Mouse (Mus musculus): ENCODE measurements at regions not wholly inside any gene's neighbourhood (a gene's known extent, or its start where the extent isn't known, plus 50 kb on each side); places are given as distances from the start of the nearest gene placed in this dataset.
"Not testable (repeated sequence)": the region's sequence is repeated elsewhere in the genome, so short reads cannot be mapped to it uniquely, and the experiment has no call there.

DNA sequence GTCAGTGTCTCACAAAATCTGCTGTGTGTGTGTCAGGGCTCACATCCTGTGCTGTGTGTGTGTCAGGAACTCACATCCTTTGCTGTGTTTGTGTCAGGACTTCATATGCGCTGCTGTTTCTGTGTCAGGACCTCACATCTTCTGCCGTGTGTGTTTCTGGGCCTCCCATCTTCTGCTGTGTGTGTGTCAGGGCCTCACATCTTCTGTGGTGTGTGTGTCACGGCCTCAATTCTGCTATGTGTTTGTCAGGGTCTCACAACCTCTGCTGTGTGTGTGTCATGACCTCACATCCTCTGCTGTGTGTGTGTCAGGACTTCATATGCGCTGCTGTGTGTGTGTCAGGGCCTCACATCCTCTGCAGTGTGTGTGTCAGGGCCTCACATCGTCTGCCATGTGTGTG is 137.5 kb downstream of the Asmt start:
- not testable (repeated sequence) for ATAC-seq

DNA sequence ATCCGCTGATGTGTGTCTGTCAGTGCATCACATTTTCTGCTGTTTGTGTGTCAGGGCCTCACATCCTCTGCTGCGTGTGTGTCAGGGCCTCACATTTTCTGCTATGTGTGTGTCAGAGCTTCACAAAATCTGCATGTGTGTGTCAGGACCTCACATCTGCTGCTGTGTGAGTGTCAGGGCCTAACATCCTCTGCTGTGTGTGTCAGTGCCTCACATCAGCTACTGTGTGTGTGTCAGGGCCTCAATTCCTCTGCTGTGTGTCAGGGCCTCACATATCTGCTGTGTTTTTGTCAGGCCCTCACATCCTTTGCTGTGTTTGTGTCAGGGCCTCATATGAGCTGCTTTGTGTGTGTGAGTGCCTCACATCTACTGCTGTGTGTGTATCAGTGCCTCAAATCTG is 142.9 kb downstream of the Asmt start:
- no peak for ATAC-seq

DNA sequence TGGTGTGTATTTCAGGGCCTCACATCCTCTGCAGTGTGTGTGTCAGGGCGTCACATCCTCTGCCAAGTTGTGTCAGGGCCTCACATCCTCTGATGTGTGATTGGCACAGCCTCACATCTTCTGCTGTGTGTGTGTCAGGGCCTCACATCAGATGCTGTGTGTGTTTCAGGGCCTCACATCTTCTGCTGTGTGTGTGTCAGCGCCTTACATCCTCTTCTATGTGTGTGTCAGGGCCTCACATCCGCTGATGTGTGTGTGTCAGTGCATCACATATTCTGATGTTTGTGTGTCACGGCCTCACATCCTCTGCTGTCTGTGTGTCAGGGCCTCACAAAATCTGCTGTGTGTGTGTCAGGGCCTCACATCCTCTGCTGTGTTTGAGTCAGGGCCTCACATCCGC is 168.7 kb downstream of the Asmt start:
- ATAC-seq = not testable (repeated sequence)

DNA sequence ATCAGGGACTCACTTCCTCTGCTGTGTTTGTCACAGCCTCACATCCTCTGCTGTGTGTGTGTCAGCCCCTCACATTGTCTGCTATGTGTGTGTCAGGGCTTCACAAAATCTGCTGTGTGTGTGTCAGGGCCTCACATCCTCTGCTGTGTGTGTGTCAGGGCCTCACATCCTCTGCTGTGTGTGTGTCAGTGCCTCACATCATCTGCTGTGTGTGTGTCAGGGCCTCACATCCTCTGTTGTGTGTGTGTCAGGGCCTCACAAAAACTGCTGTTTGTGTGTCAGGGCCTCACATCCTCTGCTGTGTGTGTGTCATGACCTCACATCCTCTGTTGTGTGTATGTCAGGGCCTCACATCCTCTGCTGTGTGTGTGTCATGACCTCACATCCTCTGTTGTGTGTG is 169.1 kb downstream of the Asmt start:
- not testable (repeated sequence) for ATAC-seq

DNA sequence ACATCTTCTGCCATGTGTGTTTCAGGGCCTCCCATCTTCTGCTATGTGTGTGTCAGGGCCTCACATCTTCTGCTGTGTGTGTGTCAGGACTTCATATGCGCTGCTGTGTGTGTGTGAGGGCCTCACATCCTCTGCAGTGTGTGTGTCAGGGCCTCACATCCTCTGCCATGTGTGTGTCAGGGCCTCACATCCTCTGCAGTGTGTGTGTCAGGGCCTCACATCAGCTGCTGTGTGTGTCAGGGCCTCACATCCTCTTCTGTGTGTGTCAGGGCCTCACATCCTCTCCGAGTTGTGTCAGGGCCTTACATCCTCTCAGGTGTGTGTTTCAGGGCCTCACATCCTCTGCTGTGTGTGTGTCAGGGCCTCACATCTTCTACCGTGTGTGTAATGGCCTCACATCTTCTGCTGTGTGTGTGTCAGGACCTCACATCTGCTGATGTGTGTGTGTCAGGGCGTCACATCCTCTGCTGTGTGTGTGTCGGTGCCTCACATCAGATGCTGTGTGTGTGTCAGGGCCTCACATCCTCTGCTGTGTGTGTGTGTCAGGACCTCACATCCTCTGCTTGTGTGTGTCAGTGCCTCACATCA is 170.5 kb downstream of the Asmt start:
- ATAC-seq = not testable (repeated sequence)

DNA sequence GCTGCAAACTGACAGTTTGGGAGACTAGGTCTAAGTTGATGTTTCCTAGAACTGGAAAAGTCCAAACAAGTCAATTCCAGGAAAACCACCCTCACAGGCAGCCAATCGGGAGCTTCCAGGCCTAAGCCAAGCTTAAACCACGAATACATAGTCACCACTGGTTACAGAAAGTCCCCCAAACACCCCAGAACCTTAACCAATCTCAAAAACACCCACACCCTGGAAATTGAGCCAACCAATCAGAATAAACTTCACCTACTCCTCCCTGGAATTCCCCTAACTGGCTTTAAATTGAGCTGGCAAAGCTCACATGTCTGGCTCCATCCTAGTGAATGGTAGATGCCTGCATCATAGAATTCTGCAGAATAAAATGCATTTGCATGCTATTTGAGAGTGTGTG is 204.2 kb downstream of the Asmt start:
- ATAC-seq = peak; percentile 78

DNA sequence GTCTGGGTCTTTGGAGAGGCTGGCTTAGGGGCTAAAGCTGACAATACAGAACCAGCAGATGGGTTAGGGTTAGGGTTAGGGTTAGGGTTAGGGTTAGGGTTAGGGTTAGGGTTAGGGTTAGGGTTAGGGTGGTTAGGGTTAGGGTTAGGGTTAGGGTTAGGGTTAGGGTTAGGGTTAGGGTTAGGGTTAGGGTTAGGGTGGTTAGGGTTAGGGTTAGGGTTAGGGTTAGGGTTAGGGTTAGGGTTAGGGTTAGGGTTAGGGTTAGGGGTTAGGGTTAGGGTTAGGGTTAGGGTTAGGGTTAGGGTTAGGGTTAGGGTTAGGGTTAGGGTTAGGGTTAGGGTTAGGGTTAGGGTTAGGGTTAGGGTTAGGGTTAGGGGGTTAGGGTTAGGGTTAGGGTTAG is 208.4 kb downstream of the Asmt start:
- ATAC-seq = not testable (repeated sequence)
